Mouse (Mus musculus) liver, adult 2 months (tissue): Measurements from ENCODE around the gene Hba-a2.

Source experiments
- CTCF ChIP-seq: fragments of 200-500 bp; IDR thresholded peaks from 2 replicates; pipeline ENCODE4 v1.5.1; 2011; ENCODE audit warnings: low read depth, low read length, control low read depth
- POLR2A ChIP-seq: fragments of 200-500 bp; IDR thresholded peaks from 2 replicates; pipeline ENCODE4 v1.6.1; 2011; ENCODE audit warnings: low read length, control low read depth; ENCODE audit not compliant: insufficient read depth; ENCODE audit errors: extremely low read depth

DNA sequence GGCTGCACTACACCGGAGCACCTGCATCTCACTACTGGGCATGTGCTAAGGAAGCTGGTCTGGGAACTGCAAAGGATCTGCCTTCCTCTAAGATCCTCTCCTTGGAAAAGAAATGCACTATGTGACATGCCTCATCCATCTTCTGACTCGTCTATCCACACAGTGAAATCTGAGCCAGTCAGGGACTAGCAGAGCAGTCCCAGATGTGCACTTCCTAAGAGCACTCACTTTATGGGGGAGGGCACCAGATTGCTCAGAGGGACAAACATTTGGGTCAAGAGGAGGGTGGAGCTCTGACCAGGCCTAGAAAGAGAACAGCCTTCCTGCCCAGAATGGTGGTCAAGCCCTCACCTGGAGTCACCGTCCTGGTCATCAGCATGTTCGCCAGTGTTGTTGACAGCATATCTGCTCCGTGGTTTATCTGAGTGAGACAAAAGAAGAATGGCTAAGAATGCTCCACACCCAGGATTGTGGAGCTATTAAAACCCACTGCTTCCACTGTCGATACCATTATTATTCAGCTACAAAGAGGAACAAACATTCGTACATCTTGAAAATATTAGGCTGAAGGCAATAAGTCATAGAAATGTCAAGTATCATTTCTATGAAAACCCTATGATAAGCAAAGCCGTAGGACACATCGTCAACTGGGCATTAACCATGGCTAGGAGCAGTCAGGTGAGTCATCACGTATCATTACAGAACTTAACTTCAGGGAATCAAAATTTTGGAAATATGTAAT lies 33.4 kb upstream of the Hba-a2 start:
- TF ChIP-seq POLR2A (no peak), CTCF (no peak)
